Mouse (Mus musculus) G1E (cell line): ENCODE measurements at regions not wholly inside any gene's neighbourhood (a gene's known extent, or its start where the extent isn't known, plus 50 kb on each side); places are given as distances from the start of the nearest gene placed in this dataset.

Experiments used
- CTCF ChIP-seq: IDR thresholded peaks from 2 replicates; pipeline ENCODE4 v1.5.1; 2012; ENCODE audit warnings: low read depth, low read length, inconsistent platforms, mixed read lengths
- GATA1 ChIP-seq: IDR thresholded peaks from 2 replicates; pipeline ENCODE4 v1.6.1; 2012; ENCODE audit warnings: borderline replicate concordance, low read length, inconsistent platforms, mixed read lengths
- GATA2 ChIP-seq: IDR thresholded peaks from 2 replicates; pipeline ENCODE4 v1.6.1; 2012; ENCODE audit warnings: low read depth, low read length, inconsistent platforms, borderline replicate concordance
- POLR2AphosphoS5 ChIP-seq: IDR thresholded peaks from 2 replicates; pipeline ENCODE4 v1.6.1; 2012; ENCODE audit warnings: low read depth, low read length, inconsistent platforms; ENCODE audit not compliant: insufficient replicate concordance
- TAL1 ChIP-seq: conservative IDR thresholded peaks from 2 replicates; pipeline ENCODE4 v1.6.1; 2012; ENCODE audit warnings: low read depth, low read length, inconsistent platforms, mixed read lengths

DNA sequence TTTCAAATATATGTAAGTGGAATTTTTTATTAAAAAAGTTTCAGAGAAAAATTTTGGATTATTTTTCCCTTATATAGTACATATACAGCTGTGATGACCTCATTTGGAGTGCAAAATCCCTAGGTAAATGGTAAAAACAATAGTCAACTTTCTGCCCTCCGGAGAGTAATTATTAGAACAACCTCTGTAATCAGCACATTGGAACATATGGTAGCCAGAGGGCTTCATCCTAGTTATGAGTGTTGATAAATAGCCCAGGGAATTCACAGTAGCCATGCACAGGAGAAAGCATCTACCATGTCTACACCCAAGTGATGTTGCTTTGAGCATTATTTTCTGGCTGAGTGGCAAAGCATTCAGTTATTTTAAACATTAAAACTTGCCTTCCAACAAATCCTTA, 1150.6 kb upstream of the Manea start:
- TF ChIP-seq CTCF (no peak), TAL1 (no peak), POLR2AphosphoS5 (no peak), GATA1 (no peak), GATA2 (no peak)
